Comparison of ENCODE assay signal across 7 mouse cellular contexts in genomic region chr8:10923071-10924000, GRCm38 (mm10).
DNase-seq lines count a peak whose midpoint lies in the region; ATAC-seq lines count a peak whose summit lies in the region.

No protein-coding gene starts in this region.

- H3K9me3 ChIP-seq in kidney, embryonic 16.5 days (ENCODE audit: low read length): no peaks in the 10 kb centered on the region
- H3K9me3 ChIP-seq in embryonic facial prominence, embryonic 13.5 days: no peaks in the 10 kb centered on the region

- H3K36me3 ChIP-seq in kidney, embryonic 16.5 days (ENCODE audit: insufficient read depth, low read length): no peaks in the 10 kb centered on the region
- H3K36me3 ChIP-seq in embryonic facial prominence, embryonic 13.5 days: no peaks in the 10 kb centered on the region
- H3K36me3 ChIP-seq in macrophage (ENCODE audit: inconsistent target): no peaks in the 10 kb centered on the region

- no peak for ATAC-seq in kidney, embryonic 16.5 days (ENCODE audit: low FRiP score, low TSS enrichment)
- no peak for ATAC-seq in embryonic facial prominence, embryonic 13.5 days (ENCODE audit: insufficient number of reproducible peaks, insufficient read depth, low FRiP score, low TSS enrichment, low read depth)

- H3K4me1 ChIP-seq in kidney, embryonic 16.5 days (ENCODE audit: insufficient read depth, low read length): peaks cover 65% of the 10 kb centered on the region
- peaks cover 63% of the 10 kb centered on the region for H3K4me1 ChIP-seq in embryonic facial prominence, embryonic 13.5 days

- WGBS in kidney, embryonic 16.5 days: 36% methylated on average over 19 of the region's 19 CpGs
- WGBS in embryonic facial prominence, embryonic 13.5 days: 35% methylated on average over 19 of the region's 19 CpGs
- WGBS in macrophage (ENCODE audit: missing documents): 72% methylated on average over 19 of the region's 19 CpGs

- peaks cover 18% of the 10 kb centered on the region for H3K27me3 ChIP-seq in kidney, embryonic 16.5 days (ENCODE audit: insufficient read depth, low read length)
- H3K27me3 ChIP-seq in embryonic facial prominence, embryonic 13.5 days: peaks cover 8% of the 10 kb centered on the region; the same call in 1 of the 2 replicates

- H3K4me3 ChIP-seq in kidney, embryonic 16.5 days (ENCODE audit: low read length): no peak overlapping the region
- H3K4me3 ChIP-seq in embryonic facial prominence, embryonic 13.5 days: no peak overlapping the region
- H3K4me3 ChIP-seq in macrophage (ENCODE audit: inconsistent target): no peak overlapping the region

- H3K79me2 ChIP-seq in macrophage (ENCODE audit: inconsistent target): no peaks in the 10 kb centered on the region

- peak overlapping the region; percentile 41; the same call in 1 of the 2 replicates for H3K4me2 ChIP-seq in kidney, embryonic 16.5 days (replicated peaks; ENCODE audit: low read depth, low read length)
- H3K4me2 ChIP-seq in embryonic facial prominence, embryonic 13.5 days: 0 out of 2 replicates have a peak overlapping the region, but pooled peaks have one; percentile 51

- no peak overlapping the region for H3K9ac ChIP-seq in kidney, embryonic 16.5 days (replicated peaks; ENCODE audit: low read length)
- 0 out of 2 replicates have a peak overlapping the region, but pooled peaks have one; percentile 3 for H3K9ac ChIP-seq in embryonic facial prominence, embryonic 13.5 days

- no peak for DNase-seq in kidney, adult 18-20 months
- peak; percentile 71 for DNase-seq in R1 (ENCODE audit: low read depth, low spot score)
- no peak for DNase-seq in testis, postnatal 14 days (ENCODE audit: low spot score)
- no peak for DNase-seq in gastrocnemius, postnatal 25 days

- H3K27ac ChIP-seq in kidney, embryonic 16.5 days (ENCODE audit: low read length): peak overlapping the region; percentile 97
- peak overlapping the region; percentile 28; the same call in 1 of the 2 replicates for H3K27ac ChIP-seq in embryonic facial prominence, embryonic 13.5 days
- H3K27ac ChIP-seq in macrophage: peak overlapping the region; percentile 10; the same call in 1 of the 2 replicates

Comparison
In these comparisons a context has a peak if more than half of its experiments do, and no peak if none do; other contexts are left out.
1. H3K27ac ChIP-seq: peak in every context shown above with its lines; median percentile 97 in kidney, embryonic 16.5 days; 28 in embryonic facial prominence, embryonic 13.5 days; 10 in macrophage.